Mouse (Mus musculus) liver, embryonic 11.5 days (tissue): ENCODE results near the gene 6430550D23Rik. TPM values are rescaled to one million over a fixed set of nuclear protein-coding genes. Genes with fewer than 3 reads are reported as not detected.
"Not testable (repeated sequence)": the region's sequence is repeated elsewhere in the genome, so short reads cannot be mapped to it uniquely, and the experiment has no call there.

Experiments used
- ATAC-seq: fragments of 200-750 bp; cut with Nextera tagmentation; replicated peaks from 2 replicates; pipeline ENCODE4 v1.8.0; 2017; ENCODE audit warnings: moderate number of reproducible peaks, mild to moderate bottlenecking, moderate TSS enrichment, moderate library complexity; ENCODE audit not compliant: low FRiP score
- DNase-seq: peaks from one replicate; pipeline ENCODE4 v3.0.0-alpha.2; 2017; ENCODE audit warnings: low spot score
- H3K27ac ChIP-seq: fragments of 300-500 bp; sonication (generic); 2 replicates; pipeline ENCODE4 v1.5.1; 2014; ENCODE audit warnings: mild to moderate bottlenecking, low read depth, low read length, control low read depth
- H3K27me3 ChIP-seq: fragments of 300-500 bp; sonication (generic); replicated peaks from 2 replicates; pipeline ENCODE4 v1.6.1; 2014; ENCODE audit warnings: low read length, mixed read lengths; ENCODE audit not compliant: control insufficient read depth, insufficient read depth
- H3K36me3 ChIP-seq: fragments of 300-500 bp; sonication (generic); 2 replicates; pipeline ENCODE4 v1.6.1; 2014; ENCODE audit warnings: mild to moderate bottlenecking, low read length, moderate library complexity, mixed read lengths; ENCODE audit not compliant: control insufficient read depth, insufficient read depth
- H3K4me1 ChIP-seq: fragments of 300-500 bp; sonication (generic); replicated peaks from 2 replicates; pipeline ENCODE4 v1.6.1; 2014; ENCODE audit warnings: low read length, mixed read lengths; ENCODE audit not compliant: control insufficient read depth, insufficient read depth
- H3K4me2 ChIP-seq: fragments of 300-500 bp; sonication (generic); 2 replicates; pipeline ENCODE4 v1.6.1; 2014; ENCODE audit warnings: mild to moderate bottlenecking, control low read depth, moderate library complexity
- H3K4me3 ChIP-seq: fragments of 300-500 bp; sonication (generic); 2 replicates; pipeline ENCODE4 v1.5.1; 2014; ENCODE audit warnings: low read depth, low read length, control low read depth
- H3K9ac ChIP-seq: fragments of 300-500 bp; sonication (generic); 2 replicates; pipeline ENCODE4 v1.6.1; 2014; ENCODE audit warnings: low read depth, low read length, control low read depth
- H3K9me3 ChIP-seq: fragments of 300-500 bp; sonication (generic); 2 replicates; pipeline ENCODE4 v1.6.1; 2016; ENCODE audit warnings: low read length, inconsistent platforms, mixed read lengths; ENCODE audit not compliant: control insufficient read depth
- WGBS: fragments of 180-500 bp; shearing (Covaris S2); extraction: QIAGEN DNeasy Blood & Tissue Kit; methylation state at CpG from one replicate; pipeline ENCODE4 v1.1.7; 2014; 5-methylcytosine and 5-hydroxymethylcytosine counted together
- polyA plus RNA-seq: library from polyadenylated mRNA; unstranded; fragments of >200 nt; fragmentation: Nextera tagmentation; extraction: Ambion mirVana; gene quantifications from 2 replicates; pipeline ENCODE4 v1.2.1, GENCODE M21; 2014

The 6430550D23Rik gene
- polyA plus RNA-seq, 1 experiment from 2014 or later: 2.8 TPM

- H3K36me3 ChIP-seq: no peaks in the 10 kb centered on the region
- ATAC-seq (no peak), DNase-seq (no peak)
- no peaks in the 10 kb centered on the region for H3K9me3 ChIP-seq
- H3K27me3 ChIP-seq: no peaks in the 10 kb centered on the region
- no peak overlapping the region for H3K9ac ChIP-seq
- 72% methylated on average over 7 of the region's 7 CpGs for WGBS
- H3K4me1 ChIP-seq: 0 out of 2 replicates have a peak, but pooled peaks cover 6% of the 10 kb centered on the region
- H3K4me3 ChIP-seq: no peak overlapping the region
- no peak overlapping the region for H3K4me2 ChIP-seq
- no peak overlapping the region for H3K27ac ChIP-seq
Observed at GRCm38 (mm10) chr2:155939897-155940529, 67.8 kb downstream of the 6430550D23Rik start.

GRCm38 (mm10) chr2:155929531-155930442 lies 78.0 kb downstream of the 6430550D23Rik start, which contains the start of gene Uqcc1:
Gene Uqcc1 (minus strand): TSS chr2:155930310.
- peak; percentile 95 for ATAC-seq
- Histone ChIP-seq H3K36me3 (peaks cover 5% of the 10 kb centered on the region; the same call in 1 of the 2 replicates), H3K27ac (peak within 1 kb of the TSS; percentile 94), H3K4me1 (peaks cover 12% of the 10 kb centered on the region), H3K9ac (peak within 1 kb of the TSS; percentile 80), H3K4me3 (peak within 1 kb of the TSS; percentile 74), H3K27me3 (no peaks in the 10 kb centered on the region), H3K9me3 (no peaks in the 10 kb centered on the region), H3K4me2 (peak within 1 kb of the TSS; percentile 76)
- WGBS: under 1% methylated on average over 38 of the region's 38 CpGs
- DNase-seq: peak; percentile 89

DNA sequence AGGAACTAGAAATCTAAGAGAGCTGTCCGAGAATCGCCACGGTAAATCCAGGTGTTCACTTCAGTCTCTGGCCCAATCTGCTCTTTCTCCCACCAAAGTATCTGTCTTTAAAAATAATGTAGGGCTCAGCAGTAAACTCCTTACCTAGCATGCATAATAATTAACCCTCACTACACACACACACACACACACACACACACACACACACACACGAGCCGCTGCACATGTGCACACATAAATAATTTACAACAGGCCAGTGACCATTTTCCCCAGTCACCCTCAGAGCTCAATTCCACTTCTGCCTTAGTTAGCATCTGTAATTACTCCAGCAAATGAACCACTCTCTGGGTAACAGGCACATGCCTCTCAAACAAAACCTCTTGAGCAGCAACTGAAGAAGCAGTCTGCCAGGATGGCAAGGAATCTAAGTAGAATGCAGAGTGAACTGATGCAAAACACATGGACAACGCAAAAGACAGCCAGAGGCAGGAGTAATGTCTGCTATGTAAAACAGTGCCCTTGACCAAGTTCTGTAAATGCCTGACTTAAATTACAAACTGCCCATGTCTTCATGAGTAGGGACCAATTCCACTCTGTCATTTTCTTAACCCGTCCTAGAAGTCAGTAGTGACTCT lies 78.9 kb downstream of the 6430550D23Rik start:
- Histone ChIP-seq H3K9ac (peak overlapping the region; percentile 80), H3K4me1 (peaks cover 12% of the 10 kb centered on the region), H3K4me3 (peak overlapping the region; percentile 74), H3K9me3 (no peaks in the 10 kb centered on the region), H3K27ac (0 out of 2 replicates have a peak overlapping the region, but pooled peaks have one; percentile 94), H3K27me3 (no peaks in the 10 kb centered on the region), H3K36me3 (peaks cover 7% of the 10 kb centered on the region; the same call in 1 of the 2 replicates), H3K4me2 (peak overlapping the region; percentile 76)
- ATAC-seq (no peak), DNase-seq (no peak)
- WGBS: 73% methylated on average over 7 of the region's 7 CpGs

DNA sequence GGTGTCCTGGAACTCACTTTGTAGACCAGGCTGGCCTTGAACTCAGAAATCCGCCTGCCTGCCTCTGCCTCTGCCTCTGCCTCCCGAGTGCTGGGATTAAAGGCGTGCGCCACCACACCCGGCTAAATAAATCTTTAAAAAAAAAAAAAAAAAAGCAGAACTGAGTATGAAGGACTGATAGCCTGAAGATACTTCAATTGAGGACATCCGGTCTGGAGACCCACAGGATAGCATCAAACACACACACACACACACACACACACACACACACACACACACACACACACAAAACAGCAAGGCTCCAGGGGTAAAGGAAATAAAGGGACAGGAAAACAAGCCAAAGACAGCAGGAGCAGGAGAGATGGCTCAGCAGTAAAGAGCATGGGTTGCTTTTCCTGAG lies 82.6 kb downstream of the 6430550D23Rik start:
- not testable (repeated sequence) for H3K9ac ChIP-seq, H3K27ac ChIP-seq, H3K9me3 ChIP-seq, H3K27me3 ChIP-seq, H3K4me2 ChIP-seq, ATAC-seq, H3K4me3 ChIP-seq, H3K4me1 ChIP-seq, DNase-seq
- H3K36me3 ChIP-seq: peaks cover 14% of the 10 kb centered on the region; the same call in 1 of the 2 replicates
- whole genome bisulfite sequencing: 70% methylated on average over 6 of the region's 6 CpGs

Other genes with a start within 250 kb of the 6430550D23Rik start
- gene Mmp24, start 232.6 kb downstream of the 6430550D23Rik start, polyA plus RNA-seq: 0.04 TPM in 1 of 2 replicates, not detected in the other
- 5.6 and 6.8 TPM in 2 replicates for gene BC029722, start 188.6 kb downstream of the 6430550D23Rik start, polyA plus RNA-seq
- gene Eif6, start 181.1 kb downstream of the 6430550D23Rik start, polyA plus RNA-seq: 243 and 253 TPM in 2 replicates
- 0.13 and 0.30 TPM in 2 replicates for gene Fam83c, start 173.1 kb downstream of the 6430550D23Rik start, polyA plus RNA-seq
- 76.1 and 83.4 TPM in 2 replicates for gene Uqcc1, start 77.7 kb downstream of the 6430550D23Rik start, polyA plus RNA-seq
- not detected in 2 replicates for gene Gm15557, start 67.2 kb downstream of the 6430550D23Rik start, polyA plus RNA-seq
- gene Gdf5, start 62.6 kb downstream of the 6430550D23Rik start, polyA plus RNA-seq: 0.19 and 0.30 TPM in 2 replicates
- gene Cep250, start 51.5 kb downstream of the 6430550D23Rik start, polyA plus RNA-seq: 20.9 and 23.3 TPM in 2 replicates
- 146 and 166 TPM in 2 replicates for gene Ergic3, start 68 bp upstream of the 6430550D23Rik start, polyA plus RNA-seq
- not detected in 2 replicates for gene Fer1l4, start 45.0 kb upstream of the 6430550D23Rik start, polyA plus RNA-seq
- gene Spag4, start 57.2 kb upstream of the 6430550D23Rik start, polyA plus RNA-seq: 4.1 and 4.7 TPM in 2 replicates
- gene Cpne1, start 104.0 kb upstream of the 6430550D23Rik start, polyA plus RNA-seq: 55.8 and 62.5 TPM in 2 replicates
- 20.0 and 31.5 TPM in 2 replicates for gene Rbm12, start 104.0 kb upstream of the 6430550D23Rik start, polyA plus RNA-seq
- 10.8 and 12.1 TPM in 2 replicates for gene Gm28036, start 119.1 kb upstream of the 6430550D23Rik start, polyA plus RNA-seq
- gene Romo1, start 136.1 kb upstream of the 6430550D23Rik start, polyA plus RNA-seq: 371 and 439 TPM in 2 replicates
- 87.5 and 91.4 TPM in 2 replicates for gene Nfs1, start 136.2 kb upstream of the 6430550D23Rik start, polyA plus RNA-seq
- 485 and 514 TPM in 2 replicates for gene Rbm39, start 172.3 kb upstream of the 6430550D23Rik start, polyA plus RNA-seq
- 33.8 and 42.9 TPM in 2 replicates for gene Phf20, start 188.5 kb upstream of the 6430550D23Rik start, polyA plus RNA-seq